Mouse (Mus musculus) liver, adult 2 months (tissue): ENCODE measurements at regions not wholly inside any gene's neighbourhood (a gene's known extent, or its start where the extent isn't known, plus 50 kb on each side); places are given as distances from the start of the nearest gene placed in this dataset.

Source experiments
- DNase-seq: peaks from one replicate; pipeline ENCODE4 v3.0.0-alpha.2; 2011; ENCODE audit warnings: low read depth, low spot score; ENCODE audit errors: extremely low read depth
- H3K27ac ChIP-seq: fragments of 200-500 bp; replicated peaks from 2 replicates; pipeline ENCODE4 v1.5.1; 2012; ENCODE audit warnings: low read depth, mild to moderate bottlenecking, control low read depth, inconsistent platforms, low read length; ENCODE audit not compliant: insufficient read depth
- H3K27me3 ChIP-seq: fragments of 200-500 bp; 2 replicates; pipeline ENCODE4 v1.6.1; 2012; ENCODE audit warnings: mild to moderate bottlenecking, moderate library complexity, low read length, inconsistent platforms; ENCODE audit not compliant: control insufficient read depth, insufficient read depth
- H3K36me3 ChIP-seq: fragments of 200-500 bp; 2 replicates; pipeline ENCODE4 v1.6.1; 2012; ENCODE audit warnings: low read length, inconsistent platforms; ENCODE audit not compliant: control insufficient read depth, insufficient read depth
- H3K4me1 ChIP-seq: fragments of 200-500 bp; 2 replicates; pipeline ENCODE4 v1.6.1; 2011; ENCODE audit warnings: low read length; ENCODE audit not compliant: control insufficient read depth, insufficient read depth
- H3K4me3 ChIP-seq: fragments of 200-500 bp; 2 replicates; pipeline ENCODE4 v1.5.1; 2011; ENCODE audit warnings: low read depth, mild to moderate bottlenecking, control low read depth, low read length, moderate library complexity; ENCODE audit not compliant: insufficient read depth
- H3K79me2 ChIP-seq: fragments of 200-500 bp; 2 replicates; pipeline ENCODE4 v1.6.1; 2012; ENCODE audit warnings: inconsistent platforms, mild to moderate bottlenecking, low read length, moderate library complexity; ENCODE audit not compliant: control insufficient read depth, insufficient read depth
- H3K9ac ChIP-seq: fragments of 200-500 bp; 2 replicates; pipeline ENCODE4 v1.6.1; 2012; ENCODE audit warnings: low read depth, mild to moderate bottlenecking, control low read depth, inconsistent platforms, low read length
- CTCF ChIP-seq: fragments of 200-500 bp; IDR thresholded peaks from 2 replicates; pipeline ENCODE4 v1.5.1; 2011; ENCODE audit warnings: low read depth, low read length, control low read depth
- POLR2A ChIP-seq: fragments of 200-500 bp; IDR thresholded peaks from 2 replicates; pipeline ENCODE4 v1.6.1; 2011; ENCODE audit warnings: low read length, control low read depth; ENCODE audit not compliant: insufficient read depth; ENCODE audit errors: extremely low read depth
- WGBS: fragments of 180-500 bp; shearing (Covaris S2); methylation state at CpG from one replicate; pipeline ENCODE4 v1.1.7; 2018; 5-methylcytosine and 5-hydroxymethylcytosine counted together

- no peaks in the 10 kb centered on the region for H3K36me3 ChIP-seq
- DNase-seq, result no peak
- H3K9ac ChIP-seq, result no peak overlapping the region
- H3K4me1 ChIP-seq, result no peaks in the 10 kb centered on the region
- no peaks in the 10 kb centered on the region for H3K27me3 ChIP-seq
- H3K79me2 ChIP-seq, result no peaks in the 10 kb centered on the region
- no peak overlapping the region for H3K4me3 ChIP-seq
- 67% methylated on average over 4 of the region's 4 CpGs for WGBS
- no peak overlapping the region for H3K27ac ChIP-seq
- TF ChIP-seq CTCF, result no peak
- no peak for TF ChIP-seq POLR2A
Measured at GRCm38 (mm10) chr5:4311599-4311998, 119.4 kb downstream of the Mterf1b start.

- peak; percentile 43 for DNase-seq
- no peaks in the 10 kb centered on the region for H3K36me3 ChIP-seq
- no peaks in the 10 kb centered on the region for H3K4me1 ChIP-seq
- H3K27ac ChIP-seq, result no peak overlapping the region
- no peaks in the 10 kb centered on the region for H3K79me2 ChIP-seq
- H3K27me3 ChIP-seq, result no peaks in the 10 kb centered on the region
- no peak overlapping the region for H3K9ac ChIP-seq
- 76% methylated on average over 14 of the region's 14 CpGs for WGBS
- no peak overlapping the region for H3K4me3 ChIP-seq
- TF ChIP-seq CTCF, result no peak
- TF ChIP-seq POLR2A, result no peak
Measured at GRCm38 (mm10) chr5:4312675-4313074, 120.5 kb downstream of the Mterf1b start.

- Histone ChIP-seq H3K27ac (no peak overlapping the region), H3K36me3 (no peaks in the 10 kb centered on the region), H3K27me3 (no peaks in the 10 kb centered on the region), H3K79me2 (no peaks in the 10 kb centered on the region), H3K4me3 (no peak overlapping the region), H3K4me1 (peaks cover 2% of the 10 kb centered on the region; the same call in 1 of the 2 replicates), H3K9ac (no peak overlapping the region)
- DNase-seq, result peak; percentile 21
- 81% methylated on average over 8 of the region's 8 CpGs for WGBS
- no peak for TF ChIP-seq CTCF
- TF ChIP-seq POLR2A, result no peak
Measured at GRCm38 (mm10) chr5:4322634-4323386, 130.6 kb downstream of the Mterf1b start.

- Histone ChIP-seq H3K4me1 (peaks cover 2% of the 10 kb centered on the region; the same call in 1 of the 2 replicates), H3K27me3 (no peaks in the 10 kb centered on the region), H3K9ac (no peak overlapping the region), H3K4me3 (no peak overlapping the region), H3K36me3 (no peaks in the 10 kb centered on the region), H3K79me2 (no peaks in the 10 kb centered on the region), H3K27ac (no peak overlapping the region)
- TF ChIP-seq CTCF (no peak), POLR2A (no peak)
- DNase-seq, result no peak
- WGBS, result 22% methylated on average over 2 of the region's 2 CpGs
Measured at GRCm38 (mm10) chr5:4323387-4323704, 131.2 kb downstream of the Mterf1b start.

GRCm38 (mm10) chr5:4325813-4326212 is 133.6 kb downstream of the Mterf1b start:
- no peak for TF ChIP-seq POLR2A
- no peak for TF ChIP-seq CTCF
- Histone ChIP-seq H3K9ac (no peak overlapping the region), H3K27me3 (no peaks in the 10 kb centered on the region), H3K79me2 (no peaks in the 10 kb centered on the region), H3K4me3 (no peak overlapping the region), H3K4me1 (peaks cover 2% of the 10 kb centered on the region; the same call in 1 of the 2 replicates), H3K36me3 (no peaks in the 10 kb centered on the region), H3K27ac (no peak overlapping the region)
- peak; percentile 42 for DNase-seq
- 6% methylated on average over 3 of the region's 3 CpGs for WGBS

GRCm38 (mm10) chr5:4326309-4327014 is 134.3 kb downstream of the Mterf1b start:
- no peak overlapping the region for H3K4me3 ChIP-seq
- H3K79me2 ChIP-seq, result no peaks in the 10 kb centered on the region
- DNase-seq, result peak; percentile 48
- H3K4me1 ChIP-seq, result peaks cover 2% of the 10 kb centered on the region; the same call in 1 of the 2 replicates
- WGBS, result 11% methylated on average over 8 of the region's 8 CpGs
- H3K9ac ChIP-seq, result no peak overlapping the region
- no peak overlapping the region for H3K27ac ChIP-seq
- no peaks in the 10 kb centered on the region for H3K27me3 ChIP-seq
- no peak for TF ChIP-seq CTCF
- TF ChIP-seq POLR2A, result no peak
- H3K36me3 ChIP-seq, result no peaks in the 10 kb centered on the region
